Mouse (Mus musculus) fat pad, adult 2 months (tissue): ENCODE data around the gene Ulk3.

Experiments
- DNase-seq: peaks from one replicate; pipeline ENCODE4 v3.0.0-alpha.2; 2011; ENCODE audit warnings: low read depth, low spot score; ENCODE audit errors: extremely low read depth

Ulk3 gene

GRCm38 (mm10) chr9:57589224-57590126, at the start of gene Ulk3:
Gene Ulk3 (plus strand): TSS chr9:57589452.
- no peak for DNase-seq

DNA sequence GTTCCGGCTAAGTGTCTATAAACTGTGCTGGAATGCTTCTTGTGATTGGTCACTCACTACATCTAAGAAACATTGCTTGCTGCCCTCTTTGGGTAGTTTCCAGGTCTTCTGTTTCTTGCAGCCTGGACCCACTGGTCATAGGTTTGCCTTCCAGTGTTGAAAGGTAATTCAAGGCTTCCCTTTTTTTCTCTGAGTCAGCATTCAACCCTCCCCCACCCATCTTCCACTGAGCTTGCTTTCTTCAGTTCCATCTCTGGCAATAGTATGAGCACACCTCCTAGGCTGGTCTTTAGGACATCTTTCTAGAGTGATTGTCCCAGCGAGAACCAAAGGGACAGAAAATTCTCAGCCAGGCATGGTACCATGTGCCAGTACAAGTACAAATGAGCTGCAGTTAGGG, 49.7 kb upstream of the Ulk3 start:
- DNase-seq: no peak

- no peak for DNase-seq
Measured at GRCm38 (mm10) chr9:57541312-57541711, 47.9 kb upstream of the Ulk3 start.

DNA sequence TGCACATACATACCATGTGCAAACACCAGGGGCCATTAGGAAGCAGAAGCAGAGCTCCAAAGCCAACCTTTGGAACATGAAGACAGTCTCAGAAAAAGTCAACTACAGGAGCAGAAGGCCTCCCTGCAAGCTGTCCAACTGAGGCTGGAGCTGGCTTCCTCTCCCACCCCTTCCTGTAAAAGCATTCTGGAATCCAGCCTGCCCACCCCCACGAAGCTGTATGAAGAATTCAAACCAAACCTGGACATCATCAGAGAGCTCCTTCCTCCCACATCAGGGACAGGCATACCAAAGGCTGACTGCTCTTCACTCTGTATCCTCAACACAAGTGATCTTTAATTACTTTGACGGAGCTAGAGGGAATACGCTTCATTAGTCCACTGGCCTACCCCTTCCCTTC, 45.3 kb upstream of the Ulk3 start:
- no peak for DNase-seq

GRCm38 (mm10) chr9:57547287-57547686, 42.0 kb upstream of the Ulk3 start:
- no peak for DNase-seq

- no peak for DNase-seq
Measured at GRCm38 (mm10) chr9:57547869-57548268, 41.4 kb upstream of the Ulk3 start.

GRCm38 (mm10) chr9:57549186-57549585, 40.1 kb upstream of the Ulk3 start:
- DNase-seq: no peak

DNA sequence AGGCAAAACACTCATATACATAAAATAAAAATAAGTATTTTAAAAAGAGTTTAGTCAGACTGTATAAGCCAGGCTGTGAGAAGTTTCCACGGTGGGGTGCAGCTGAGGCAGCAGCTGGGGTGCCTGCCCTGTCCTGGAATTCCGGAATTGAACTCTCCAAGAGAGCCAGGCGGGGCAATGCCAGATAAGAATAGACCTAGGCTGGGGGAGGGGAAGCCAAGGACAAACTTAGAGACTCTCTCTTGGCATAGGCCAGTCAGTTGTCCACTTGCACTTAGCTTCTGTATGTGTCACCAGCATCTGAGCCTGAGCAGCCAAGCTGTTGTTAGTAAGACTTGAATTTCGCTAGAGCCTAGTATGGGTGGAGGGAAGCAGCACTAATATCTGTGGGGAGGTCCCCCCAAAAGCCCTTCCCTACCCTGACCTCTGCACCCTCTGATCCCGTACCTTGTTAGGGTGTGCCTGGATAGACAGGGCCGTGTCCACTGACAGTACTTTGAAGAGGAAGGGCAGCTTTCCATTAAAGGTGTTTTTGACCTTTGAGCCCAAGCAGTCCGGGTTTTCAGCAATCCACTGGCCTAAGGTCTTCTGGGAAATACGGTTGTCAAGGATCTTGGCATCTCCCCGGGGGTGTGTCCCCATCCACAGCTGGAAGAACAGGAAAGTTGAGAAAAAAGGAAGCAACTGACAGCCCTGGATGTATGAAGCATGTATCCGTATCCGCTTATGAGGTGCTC, 39.0 kb upstream of the Ulk3 start:
- no peak for DNase-seq

DNA sequence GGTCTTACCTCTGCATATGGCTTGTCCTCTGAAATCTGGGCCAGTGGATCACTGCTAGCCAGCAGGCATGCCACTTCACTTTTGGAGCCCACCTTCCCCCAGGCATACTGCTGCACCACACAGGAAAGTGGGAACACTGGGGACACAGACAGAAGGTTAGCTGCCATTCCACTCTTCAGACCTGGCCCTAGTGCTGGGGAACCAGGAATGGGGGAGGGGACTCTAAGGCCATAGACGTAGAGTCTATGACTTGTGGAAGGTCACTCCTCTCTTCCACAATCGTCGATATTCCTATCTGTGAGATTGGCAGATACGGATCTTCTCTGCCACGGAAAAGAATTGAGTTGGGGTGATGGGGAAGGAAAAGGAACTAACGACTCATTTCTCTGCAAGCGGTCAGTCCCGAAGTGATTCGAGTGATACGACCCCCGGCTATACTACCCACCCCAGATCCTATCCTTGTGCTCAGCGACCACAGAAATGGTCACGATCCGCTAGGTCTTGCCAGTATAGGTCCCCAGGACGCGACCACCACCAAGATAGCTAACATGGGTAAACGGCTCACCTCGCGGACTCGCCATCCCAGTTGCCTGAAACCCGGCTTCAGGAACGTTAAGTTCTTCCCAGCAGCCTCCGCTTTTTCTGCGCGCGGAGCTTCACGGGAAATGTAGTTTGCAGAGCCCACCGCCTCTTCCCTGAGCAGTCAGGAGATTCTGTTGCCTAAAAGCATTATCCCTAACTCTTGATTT, 36.9 kb upstream of the Ulk3 start, which contains the start of gene Mpi:
TSS of gene Mpi (minus strand) at position 625 of the 749 bp plus-strand sequence.
- DNase-seq: no peak

DNA sequence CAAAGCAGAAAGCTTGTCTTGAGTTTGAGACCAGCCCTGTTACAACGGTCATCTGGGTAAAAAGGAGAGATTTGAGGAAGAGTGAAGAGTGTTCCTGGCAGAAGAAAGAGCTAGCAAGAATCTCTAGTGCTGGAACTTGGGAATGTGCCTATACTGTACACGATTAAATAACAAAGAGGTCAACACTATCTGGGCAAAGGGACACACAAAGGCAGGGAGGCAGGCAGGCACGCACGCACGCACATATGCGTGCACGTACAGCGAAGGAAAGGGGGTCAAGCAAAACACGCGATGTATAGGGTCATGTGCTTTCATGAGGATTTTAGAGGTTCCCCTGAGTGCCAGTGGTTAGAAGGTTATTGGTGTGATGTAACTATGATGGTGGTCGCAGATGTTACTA, 36.1 kb upstream of the Ulk3 start:
- DNase-seq: no peak

- DNase-seq: no peak
Measured at GRCm38 (mm10) chr9:57554753-57555152, 34.5 kb upstream of the Ulk3 start.

DNA sequence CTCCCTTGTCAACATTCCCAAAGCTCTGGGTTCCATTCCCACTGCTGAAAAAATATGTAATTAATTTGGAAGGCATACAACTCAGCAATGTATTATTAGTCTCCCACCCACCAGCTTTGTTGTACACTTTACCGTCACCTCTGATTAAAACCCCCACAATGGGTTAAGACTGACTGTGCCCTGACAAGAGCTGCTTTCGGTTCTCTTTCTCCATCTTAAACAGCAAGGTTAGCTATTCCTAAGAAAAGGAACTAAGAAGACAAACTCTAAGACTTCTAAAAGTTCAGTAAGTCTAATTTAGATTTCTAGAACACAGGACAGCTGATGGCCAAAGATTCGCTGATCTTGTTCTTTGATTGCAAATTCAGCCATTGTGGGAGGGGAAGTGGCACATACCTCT, 32.0 kb upstream of the Ulk3 start:
- no peak for DNase-seq

GRCm38 (mm10) chr9:57558625-57559024, 30.6 kb upstream of the Ulk3 start:
- DNase-seq: no peak

DNA sequence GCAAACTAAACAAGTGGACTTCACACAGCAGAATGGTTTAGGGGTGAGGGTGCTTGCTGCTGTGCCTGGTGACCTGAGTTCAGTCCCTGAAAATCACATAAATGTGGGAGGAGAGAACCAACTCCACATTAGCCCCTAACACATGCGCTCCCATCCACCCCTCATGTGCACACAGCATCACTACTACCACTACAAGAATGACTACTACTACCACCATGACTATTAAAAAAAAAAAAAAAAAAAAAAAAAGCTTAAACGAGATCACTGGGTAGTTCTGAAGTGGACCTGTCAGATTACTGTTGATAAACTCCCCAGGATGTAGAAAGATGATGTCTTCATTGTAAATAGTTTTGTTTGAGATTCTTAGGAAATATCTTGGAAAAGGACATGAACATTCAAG, 29.7 kb upstream of the Ulk3 start:
- no peak for DNase-seq

- no peak for DNase-seq
Measured at GRCm38 (mm10) chr9:57560263-57560662, 29.0 kb upstream of the Ulk3 start.

GRCm38 (mm10) chr9:57560861-57561710, 28.2 kb upstream of the Ulk3 start, which contains the start of gene Scamp2:
Gene Scamp2 (plus strand): TSS chr9:57560943.
- DNase-seq: no peak

- DNase-seq: no peak
Measured at GRCm38 (mm10) chr9:57561711-57562099, 27.5 kb upstream of the Ulk3 start.

GRCm38 (mm10) chr9:57562896-57563372, 26.3 kb upstream of the Ulk3 start:
- DNase-seq: no peak

DNA sequence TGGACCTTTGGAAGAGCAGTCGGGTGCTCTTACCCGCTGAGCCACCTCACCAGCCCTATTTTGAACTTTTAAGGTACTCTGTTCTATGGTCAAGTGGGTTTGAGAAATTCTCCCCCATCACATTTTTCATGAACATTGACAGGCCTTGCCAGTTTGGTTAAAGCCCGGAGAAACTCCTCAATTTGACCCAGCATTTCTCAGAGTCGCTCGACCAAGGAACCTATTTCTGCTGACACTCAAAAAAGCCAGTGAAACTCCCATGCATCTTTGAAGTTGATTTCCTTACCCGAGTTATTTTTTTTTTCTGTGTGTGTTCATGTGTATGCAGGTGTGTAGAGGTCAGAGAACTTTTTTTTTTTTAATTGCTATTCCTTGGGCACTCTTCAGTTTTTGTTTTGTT, 24.6 kb upstream of the Ulk3 start:
- DNase-seq: no peak

DNA sequence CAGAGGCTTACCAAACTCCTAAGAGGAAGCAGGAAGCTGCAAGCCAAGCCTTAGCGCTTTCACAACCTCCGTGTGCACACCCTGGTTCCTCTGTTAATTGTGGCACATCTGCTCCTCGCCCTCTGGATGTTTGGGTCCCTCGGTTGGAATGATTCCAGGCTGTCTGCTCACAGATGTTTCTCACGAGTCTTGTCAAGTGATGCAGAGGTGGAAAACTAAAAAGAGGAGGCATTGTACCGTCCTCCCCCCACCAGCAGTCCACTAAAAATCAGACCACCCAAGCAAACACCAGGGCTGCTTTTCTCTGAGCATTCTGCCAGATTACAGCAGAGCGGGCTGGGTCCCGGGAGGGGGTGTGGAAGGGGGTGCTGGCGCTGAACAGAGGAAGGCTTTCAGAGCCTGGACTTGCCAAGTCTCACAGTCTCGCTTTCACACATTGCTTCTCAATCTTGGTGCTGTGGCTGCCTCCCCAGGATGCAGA, 23.5 kb upstream of the Ulk3 start:
- DNase-seq: no peak
